Mouse (Mus musculus) MEL-GATA-1-ER (cell line): ENCODE results near the gene Brsk1.

Experiments
- DNase-seq: peaks from one replicate; pipeline ENCODE4 v3.0.0-alpha.2; 2012; ENCODE audit warnings: low read depth; ENCODE audit errors: extremely low read depth

Gene Brsk1

DNA sequence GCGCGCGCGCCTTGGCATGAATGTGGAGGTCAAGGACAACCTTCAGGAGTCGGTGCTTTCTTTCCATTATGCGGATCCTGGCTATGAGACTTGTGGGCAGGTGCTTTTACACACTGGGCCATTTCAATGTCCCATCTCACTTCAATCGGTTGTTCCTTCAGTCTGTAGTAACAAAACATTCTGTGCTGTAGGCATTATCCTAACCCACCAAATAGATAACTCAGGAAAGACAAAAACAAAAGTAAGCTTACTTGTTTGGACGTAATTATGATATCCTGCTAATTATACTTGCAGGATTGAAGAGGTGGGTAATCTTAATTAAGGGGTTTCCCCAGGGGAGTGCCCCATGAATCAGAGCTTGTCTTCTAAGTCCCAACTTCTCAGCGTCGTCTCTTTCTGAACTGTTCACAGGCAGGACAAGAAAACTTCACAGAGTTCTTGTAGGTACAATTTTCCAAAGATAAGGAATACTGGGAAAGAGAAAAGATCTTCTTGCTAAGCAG is 48.7 kb downstream of the Brsk1 start:
- no peak for DNase-seq

DNA sequence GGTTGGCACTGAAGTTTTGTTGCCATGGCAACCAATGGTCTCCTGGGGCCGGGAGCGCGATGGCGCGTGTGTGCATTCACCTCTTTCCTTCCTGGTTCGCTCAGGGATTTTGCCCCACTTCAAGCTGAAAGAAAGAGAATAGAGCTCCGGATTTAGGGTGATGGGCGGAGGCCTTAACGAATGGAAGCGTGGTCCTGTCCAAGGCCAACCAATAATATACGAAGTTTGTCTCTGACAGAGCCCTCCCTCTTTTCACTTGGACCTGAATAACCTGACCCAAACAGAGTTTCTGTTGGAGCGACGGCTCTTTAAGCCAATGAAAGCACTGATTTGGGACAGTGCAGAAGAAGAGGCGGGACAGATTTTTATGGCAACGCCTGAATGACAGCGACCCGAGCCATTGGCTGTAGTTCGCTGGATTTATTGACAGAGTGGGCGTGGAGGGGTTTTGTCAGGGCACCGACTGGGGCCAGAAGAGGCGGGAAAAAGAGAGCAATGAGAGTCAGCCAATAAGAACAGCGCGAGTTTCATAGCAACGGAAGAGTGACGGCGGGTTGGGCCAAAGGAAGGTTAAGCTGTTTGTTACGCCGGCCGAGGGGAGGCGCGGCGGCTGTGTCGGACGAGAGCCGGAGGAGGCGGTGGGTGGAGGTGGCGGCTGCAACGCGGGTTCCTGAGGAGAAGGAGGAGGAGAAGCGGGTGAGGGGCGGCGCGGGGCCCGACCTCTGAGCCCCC is 49.3 kb downstream of the Brsk1 start, which contains the start of gene Kmt5c:
Gene Kmt5c (plus strand): TSS at position 572 of the 732 bp plus-strand sequence.
- DNase-seq, result peak; percentile 100

DNA sequence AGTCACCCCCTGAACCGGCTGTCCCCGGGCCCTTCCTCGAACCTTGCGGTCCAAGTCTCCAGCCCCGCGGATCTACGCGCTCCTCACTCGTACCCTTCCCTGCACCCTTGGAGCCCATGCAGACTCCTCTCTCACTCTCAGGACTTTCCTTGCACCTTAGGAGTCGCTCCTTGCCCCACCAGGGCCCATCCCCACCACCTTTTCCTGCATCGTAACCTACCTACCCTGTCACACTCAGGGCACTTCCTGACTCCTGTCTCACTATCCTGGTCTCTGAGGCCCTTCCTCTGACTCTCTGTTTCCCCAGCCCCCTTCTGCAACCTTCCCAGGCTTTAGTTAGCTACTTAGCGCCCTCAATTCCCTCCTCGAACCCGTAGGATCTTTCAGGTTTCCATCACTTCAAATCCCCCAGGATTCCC is 49.9 kb downstream of the Brsk1 start:
- no peak for DNase-seq

DNA sequence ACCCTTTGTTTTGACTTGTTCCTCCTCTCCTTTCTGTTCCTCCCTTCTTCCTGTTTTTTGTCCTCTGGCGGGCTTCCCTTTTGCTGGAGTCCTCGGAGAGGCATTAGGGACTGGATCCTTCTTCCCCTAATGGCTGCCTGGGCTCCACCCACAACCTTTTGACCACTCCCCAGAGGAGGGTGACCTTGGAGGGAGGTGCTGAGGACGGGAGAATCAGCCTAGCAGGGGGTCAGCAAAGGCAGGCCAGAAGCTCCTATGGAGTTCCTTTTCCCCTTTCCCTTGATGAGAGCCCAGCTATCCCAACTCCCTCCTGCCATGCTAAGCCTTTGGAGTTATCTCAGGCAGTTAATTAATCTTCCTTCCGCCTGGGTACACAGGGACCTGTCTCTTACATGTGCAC is 50.7 kb downstream of the Brsk1 start:
- no peak for DNase-seq

DNA sequence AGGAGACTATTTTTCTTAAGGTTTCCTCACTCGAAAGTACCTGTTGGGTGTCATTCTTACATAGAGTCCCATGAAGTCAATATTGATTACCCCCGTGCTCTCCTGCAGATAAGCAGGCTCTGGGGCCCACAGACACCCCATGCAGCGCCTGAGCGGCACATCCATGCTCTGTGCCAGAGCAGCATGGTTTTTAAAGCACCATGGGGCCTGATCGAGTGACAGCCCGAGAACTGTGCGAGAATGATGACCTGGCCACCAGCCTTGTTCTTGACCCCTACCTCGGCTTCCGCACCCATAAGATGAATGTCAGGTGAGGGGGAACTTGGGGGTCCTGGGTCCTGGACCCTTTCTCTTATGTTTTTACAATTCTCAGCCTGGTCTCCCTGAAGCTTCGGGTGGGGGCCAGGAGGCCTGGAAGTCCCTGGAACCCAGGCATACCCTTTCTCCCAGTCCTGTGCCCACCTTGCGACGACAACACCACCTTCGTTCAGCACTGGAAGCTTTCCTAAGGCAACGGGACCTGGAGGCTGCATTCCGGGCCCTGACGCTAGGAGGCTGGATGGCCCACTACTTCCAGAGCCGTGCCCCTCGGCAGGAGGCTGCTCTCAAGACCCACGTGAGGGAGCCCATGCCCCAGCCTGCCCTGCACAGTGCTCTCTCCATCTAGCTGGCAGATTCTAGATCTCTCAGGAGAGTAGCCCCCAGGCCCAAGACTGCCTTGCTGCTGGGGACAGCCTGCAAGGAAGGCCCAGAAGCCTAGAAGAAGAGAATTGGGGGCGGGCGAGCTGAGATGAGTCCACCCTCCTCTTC is 51.5 kb downstream of the Brsk1 start:
- DNase-seq, result no peak

DNA sequence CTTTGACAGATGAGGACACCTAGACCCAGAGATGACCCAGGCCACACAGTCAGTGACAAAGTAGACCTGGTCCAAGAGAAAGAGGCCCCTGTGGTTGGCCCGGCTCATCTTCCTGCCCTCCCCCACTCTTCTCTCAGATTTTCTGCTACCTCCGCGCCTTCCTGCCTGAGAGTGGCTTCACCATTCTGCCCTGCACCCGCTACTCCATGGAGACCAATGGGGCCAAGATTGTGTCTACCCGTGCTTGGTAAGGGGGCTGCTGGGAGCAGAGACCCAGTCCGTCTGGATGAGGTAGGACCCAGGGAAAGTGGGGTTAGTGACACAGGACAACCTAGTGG is 52.0 kb downstream of the Brsk1 start:
- no peak for DNase-seq

DNA sequence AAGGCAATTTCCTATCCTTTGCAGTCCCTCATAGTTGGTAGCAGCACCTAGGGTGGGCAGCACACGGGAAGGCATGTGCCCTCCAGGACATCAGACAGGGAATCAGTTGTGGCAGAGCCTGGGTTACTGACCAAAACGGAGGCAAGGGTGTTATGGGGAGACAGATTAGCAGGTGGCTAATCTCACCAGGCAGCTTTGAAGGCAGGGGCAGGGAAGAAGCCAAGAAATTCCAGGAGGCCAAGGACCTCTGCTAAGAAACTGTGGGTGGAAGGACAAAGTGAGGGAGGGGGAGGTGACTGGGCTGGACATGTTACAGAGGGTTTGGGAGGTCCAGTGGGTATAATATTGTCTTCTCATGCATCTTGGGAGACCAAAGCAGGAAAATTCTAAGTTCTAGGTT is 53.0 kb downstream of the Brsk1 start:
- no peak for DNase-seq

DNA sequence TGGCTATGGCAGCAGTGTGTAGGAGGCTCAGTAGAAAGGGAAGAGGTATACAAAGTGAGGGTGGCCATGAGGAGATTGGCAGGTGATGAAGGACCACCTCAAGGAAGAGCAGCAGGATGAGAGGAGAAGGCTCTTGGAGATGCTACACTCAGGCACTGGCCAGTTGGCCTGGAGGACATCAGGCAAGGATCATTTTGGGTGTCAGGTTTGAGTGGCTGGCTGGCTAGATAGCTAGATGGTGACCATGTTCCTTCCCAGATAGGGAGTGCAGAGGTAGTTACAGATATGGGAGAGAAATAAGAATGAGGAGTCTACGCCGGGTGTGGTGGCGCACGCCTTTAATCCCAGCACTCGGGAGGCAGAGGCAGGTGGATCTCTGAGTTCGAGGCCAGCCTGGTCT is 54.5 kb downstream of the Brsk1 start:
- DNase-seq, result no peak

DNA sequence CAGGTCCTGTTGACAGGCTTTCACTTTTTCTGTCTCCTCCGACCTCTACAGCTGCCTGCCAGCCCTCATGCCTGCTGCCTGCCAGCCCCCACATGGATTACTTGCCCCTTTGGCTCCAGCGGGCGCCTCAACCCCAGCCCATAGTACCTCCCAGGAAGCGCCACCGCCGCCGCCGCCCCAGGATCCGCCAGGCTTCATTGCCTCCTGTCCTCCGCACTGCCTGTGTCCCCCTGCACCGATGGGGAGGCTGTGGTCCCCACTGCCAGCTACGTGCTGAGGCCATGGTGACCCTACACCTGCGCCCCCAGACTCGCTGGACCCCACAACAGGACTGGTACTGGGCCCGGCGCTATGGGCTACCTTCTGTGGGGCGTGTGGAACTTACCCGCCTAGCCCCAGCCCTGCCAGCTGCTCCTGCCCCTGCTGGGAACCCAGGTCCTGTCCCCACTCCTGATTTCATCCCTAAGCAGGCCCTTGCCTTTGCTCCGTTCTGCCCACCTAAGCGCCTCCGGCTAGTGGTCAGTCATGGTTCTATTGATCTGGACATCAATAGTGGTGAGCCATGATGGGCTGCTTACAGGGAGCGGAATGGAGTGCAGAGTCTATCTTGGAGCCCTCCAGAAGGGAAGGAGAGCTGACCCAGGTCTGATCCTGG is 56.0 kb downstream of the Brsk1 start:
- DNase-seq, result no peak

DNA sequence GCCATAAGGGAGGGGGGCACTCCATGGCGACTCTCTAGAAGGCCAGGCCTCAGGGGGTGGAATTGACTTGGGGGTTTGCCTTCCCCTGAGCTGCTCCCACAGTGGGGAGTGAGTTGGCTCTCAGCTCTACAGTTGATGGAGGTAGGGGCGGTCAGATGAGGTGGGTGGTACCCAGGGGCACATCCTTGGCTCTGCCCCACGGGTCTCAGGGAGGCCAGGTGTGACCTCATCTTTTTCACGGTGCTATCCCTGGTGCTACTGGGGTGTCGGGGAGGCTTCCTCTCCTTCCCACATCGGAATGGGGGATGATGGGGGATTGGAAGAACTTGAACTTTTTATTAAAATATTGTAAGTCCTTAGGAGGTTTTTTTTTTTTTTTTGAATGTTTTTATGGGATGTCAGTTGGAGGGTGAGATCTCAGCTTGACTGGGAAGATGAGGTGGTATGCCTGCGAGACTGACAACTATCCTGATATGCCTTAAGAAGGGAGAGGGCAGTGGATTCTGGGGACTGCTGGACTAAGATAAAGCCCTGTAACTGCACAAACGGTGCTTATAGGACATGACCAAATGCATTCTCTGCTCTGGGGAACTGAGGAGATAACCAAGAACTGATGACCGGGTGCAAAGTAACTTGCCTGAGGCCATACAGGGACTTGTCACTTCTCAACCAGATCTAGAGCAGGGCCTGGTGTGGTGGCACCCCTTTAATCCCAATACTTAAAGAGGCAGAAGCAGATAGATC is 56.9 kb downstream of the Brsk1 start:
- DNase-seq, result no peak

DNA sequence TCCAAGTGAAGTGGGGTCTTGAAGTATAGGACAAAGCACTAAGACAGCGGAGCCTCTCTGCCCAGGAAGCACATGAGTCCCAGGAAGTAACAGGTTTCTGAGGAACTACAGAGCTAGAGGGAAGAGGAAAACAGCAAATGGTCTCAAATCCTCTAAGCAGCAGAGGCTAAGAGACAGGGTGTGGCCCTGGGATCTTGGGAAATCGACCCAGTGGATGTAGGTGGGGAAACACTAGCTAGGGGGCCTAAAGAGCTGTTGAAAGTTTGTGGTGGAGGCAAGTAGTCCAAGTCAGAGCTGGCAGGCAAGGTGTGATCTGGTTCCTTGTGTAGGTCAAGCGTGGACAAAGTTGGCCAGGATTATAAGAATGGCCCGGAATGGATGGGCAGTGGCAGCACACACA is 57.9 kb downstream of the Brsk1 start:
- DNase-seq, result no peak

DNA sequence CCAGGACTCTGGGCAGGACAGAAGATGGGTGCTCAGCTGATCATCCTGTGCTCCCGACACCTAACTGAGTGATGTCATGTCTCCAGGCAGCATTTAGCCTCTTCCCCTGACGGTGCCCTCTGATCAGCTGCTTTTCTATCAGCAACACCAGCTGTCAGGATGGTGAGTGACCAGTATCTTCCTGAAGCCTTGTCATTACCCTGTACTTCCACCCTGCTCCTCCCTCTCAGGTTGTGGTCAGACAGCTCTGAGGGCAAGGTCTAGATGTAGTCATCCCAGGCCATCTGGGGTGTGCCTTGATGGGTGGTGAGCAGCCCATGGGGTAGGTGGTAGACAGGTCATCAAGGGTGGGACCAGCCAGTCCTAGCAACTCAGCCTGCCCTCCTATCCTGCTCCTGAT is 58.8 kb downstream of the Brsk1 start:
- no peak for DNase-seq

DNA sequence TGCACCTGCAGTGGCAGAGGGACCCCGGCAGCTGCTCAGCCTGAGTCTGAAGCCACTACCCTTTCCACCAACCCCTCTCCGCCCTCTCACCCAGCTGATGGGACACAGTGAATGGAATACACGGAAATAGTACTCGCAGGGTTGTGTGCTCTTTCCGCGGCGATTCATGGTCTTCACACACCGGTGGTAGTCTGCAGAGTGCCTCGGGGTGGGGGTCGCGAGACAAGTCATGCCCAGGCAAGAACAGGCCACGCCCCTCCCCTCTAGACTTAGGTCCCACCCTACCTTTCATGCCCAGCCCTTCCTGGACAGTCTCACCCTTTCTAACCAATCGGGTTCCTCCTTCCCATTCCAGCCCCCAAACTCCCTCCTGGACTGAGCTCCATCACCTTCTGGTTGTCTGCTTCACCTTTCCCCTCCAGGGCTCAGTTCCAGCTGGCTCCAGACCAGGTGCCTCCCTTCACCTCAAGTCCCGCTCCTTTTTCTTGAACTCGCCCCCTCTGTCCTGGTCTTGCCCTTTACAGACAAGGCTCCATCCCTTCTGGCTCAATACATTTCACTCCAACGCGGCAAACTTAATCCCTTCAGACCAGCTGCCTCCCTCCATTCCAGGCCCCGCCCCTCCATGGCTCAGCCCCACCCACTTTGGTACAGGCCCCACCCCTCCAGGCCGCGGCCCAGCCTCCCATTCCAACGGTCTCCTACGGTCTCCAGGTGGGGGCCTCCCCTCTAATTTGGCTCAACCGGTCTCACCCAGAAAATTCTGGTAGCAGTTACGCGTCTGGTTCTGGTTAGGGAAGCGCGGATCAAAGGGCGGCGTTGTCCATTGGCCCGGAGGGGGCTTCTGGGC is 61.8 kb downstream of the Brsk1 start:
- no peak for DNase-seq

DNA sequence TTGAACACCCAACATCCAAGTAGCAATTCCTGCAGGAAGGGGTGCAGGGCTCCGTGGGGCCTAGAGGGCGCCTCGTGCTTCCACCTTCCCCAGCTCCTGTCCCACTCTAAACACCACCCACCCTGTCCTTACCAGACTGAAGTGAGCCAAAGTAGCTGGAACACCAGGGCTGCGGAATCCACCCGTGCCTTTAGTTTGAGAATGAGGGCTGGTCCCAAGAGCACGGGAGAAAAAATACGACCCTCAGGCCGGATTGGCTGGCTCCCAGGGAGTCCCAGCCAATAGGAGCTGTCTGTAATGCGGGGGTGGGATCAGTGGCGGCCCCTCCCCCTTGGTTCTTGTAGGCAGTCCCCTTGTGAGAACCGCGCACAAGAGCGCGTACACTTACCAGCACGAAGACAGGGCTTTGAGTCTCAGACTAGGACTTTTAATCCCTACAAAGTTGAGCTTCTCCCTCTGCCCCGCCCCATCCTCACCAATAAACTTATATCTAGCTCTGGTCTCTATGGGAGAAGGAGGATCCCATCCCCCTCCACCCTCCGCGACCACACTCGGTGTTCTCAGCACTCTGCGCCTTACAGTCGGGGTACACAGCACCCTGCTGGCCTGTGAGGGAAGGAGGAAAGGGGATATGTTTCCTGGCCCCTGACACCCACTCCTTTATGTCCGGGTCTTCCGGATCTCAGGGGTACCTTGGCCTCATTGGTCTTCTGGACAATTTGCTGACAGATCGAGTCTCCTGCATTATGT is 62.6 kb downstream of the Brsk1 start, which contains the start of gene Cox6b2:
Gene Cox6b2 (minus strand): TSS at position 274 of the 750 bp plus-strand sequence.
- peak; percentile 77 for DNase-seq

DNA sequence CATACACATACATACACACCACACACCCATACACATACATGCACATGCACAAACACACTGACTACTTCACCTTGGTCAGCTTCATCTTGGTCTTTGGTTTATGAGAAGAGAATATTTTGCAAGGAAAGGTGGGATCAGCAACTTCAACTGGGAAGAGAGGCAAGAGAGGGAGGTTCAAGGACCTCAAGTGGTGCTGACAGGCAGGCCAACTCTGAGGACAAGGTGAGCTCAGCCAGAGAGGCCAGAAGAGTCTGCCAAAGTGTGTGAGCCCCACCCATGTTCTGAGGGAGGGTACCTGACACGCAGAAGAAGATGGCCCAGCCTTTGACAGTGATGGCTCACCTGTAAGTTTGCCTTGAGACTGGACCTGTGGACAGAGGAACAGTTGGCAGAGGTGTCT is 69.3 kb downstream of the Brsk1 start:
- DNase-seq, result no peak

DNA sequence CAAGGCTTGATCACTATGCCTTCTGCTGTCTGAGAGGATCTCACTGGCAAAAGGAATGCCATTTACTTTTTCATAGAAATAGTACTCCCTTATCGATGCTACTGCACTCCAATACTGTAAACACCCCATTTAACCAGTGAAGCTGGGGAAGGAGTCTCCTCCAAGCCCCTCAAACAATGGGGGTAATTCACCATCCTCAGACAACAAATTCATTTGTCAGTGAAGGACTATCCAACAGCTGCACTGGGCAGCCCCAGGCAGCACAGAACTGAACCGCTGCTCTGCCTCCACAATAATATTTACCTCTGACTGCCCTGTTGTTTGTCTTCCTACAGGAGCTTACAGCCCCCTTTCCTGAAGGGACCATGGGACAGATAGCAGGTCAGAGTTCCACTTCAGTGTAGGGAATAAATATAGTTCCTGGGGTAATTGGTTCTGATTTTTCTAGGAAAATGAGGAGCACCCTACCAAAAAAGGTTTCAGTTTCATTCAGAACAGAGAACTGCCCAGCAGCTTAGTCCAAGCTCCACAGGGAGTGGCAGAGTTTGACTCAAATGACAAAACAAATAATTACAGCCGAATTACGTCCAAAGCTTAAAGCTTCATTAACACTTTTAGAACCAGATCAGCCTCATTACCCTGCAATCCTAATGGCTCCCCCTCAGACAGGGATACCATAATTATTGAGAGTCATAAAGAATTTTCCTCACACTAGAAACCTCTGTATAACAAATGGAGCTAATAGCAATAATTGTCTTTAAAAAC is 74.7 kb downstream of the Brsk1 start:
- DNase-seq, result no peak
